ENCODE assay signal across 18 mouse cellular contexts in the genomic region with DNA sequence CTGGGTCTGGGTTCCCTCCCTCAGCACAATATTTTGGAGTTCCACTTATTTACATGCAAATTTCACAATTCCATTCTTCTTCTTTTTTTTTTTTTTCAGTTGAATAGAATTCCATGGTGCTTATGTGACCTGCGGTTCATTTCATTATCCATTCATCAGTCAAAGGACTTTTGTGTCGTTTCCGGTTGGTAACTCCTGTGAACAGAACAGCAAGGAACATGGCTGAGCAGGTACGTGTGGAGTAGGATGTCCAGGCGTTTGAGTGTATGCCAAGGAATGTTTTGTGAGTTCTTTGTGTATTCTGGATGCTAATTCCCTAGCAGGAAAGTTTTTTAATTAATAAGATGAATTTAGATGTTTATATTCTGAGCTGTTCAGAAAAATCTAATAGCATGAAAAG.
"Had no signal": no experiment of that assay in that cellular context is flagged by ENCODE, and none has a peak within 500 bp of the region (broad histone marks: within the 10 kb centered on the region; RNA-seq: fewer than 3 reads in every experiment).

No protein-coding gene starts in this region.

- H3K4me2 ChIP-seq: limb, embryonic 12.5 days; limb, embryonic 15.5 days; liver, embryonic 11.5 days; lung, embryonic 14.5 days; neural tube, embryonic 13.5 days had no signal

- ATAC-seq: liver, postnatal 0 days; lung, postnatal 0 days had no signal

- H3K4me1 ChIP-seq: limb, embryonic 12.5 days; limb, embryonic 15.5 days; neural tube, embryonic 13.5 days had no signal

- H3K9me3 ChIP-seq: limb, embryonic 12.5 days; limb, embryonic 15.5 days; neural tube, embryonic 13.5 days had no signal

- DNase-seq: kidney, adult 9 months; kidney, postnatal 14 days; kidney, postnatal 4 days; left cerebral cortex, postnatal 4 days; liver, postnatal 0 days; lung, embryonic 14.5 days; midbrain, embryonic 14.5 days; right cerebral cortex, postnatal 25 days; thymus, adult 18-20 months; thymus, postnatal 36 days had no signal

- H3K9ac ChIP-seq: limb, embryonic 12.5 days; limb, embryonic 15.5 days; liver, embryonic 14.5 days; liver, postnatal 0 days; lung, embryonic 14.5 days; neural tube, embryonic 13.5 days had no signal

- H3K4me3 ChIP-seq: limb, embryonic 12.5 days; limb, embryonic 15.5 days; myocyte; neural tube, embryonic 13.5 days had no signal

- H3K27me3 ChIP-seq: limb, embryonic 12.5 days; limb, embryonic 15.5 days; neural tube, embryonic 13.5 days had no signal

- H3K36me3 ChIP-seq: limb, embryonic 12.5 days; limb, embryonic 15.5 days; neural tube, embryonic 13.5 days had no signal

- H3K27ac ChIP-seq: limb, embryonic 12.5 days; limb, embryonic 15.5 days; liver, embryonic 14.5 days; macrophage; neural tube, embryonic 13.5 days had no signal
